Mouse (Mus musculus) embryonic facial prominence, embryonic 11.5 days (tissue): ENCODE results near the gene Apopt1. TPM values are rescaled to one million over a fixed set of nuclear protein-coding genes. Genes with fewer than 3 reads are reported as not detected.

Experiments
- ATAC-seq: fragments of 200-750 bp; cut with Nextera tagmentation; replicated peaks from 2 replicates; pipeline ENCODE4 v1.8.0; 2017; ENCODE audit warnings: low read depth; ENCODE audit not compliant: insufficient number of reproducible peaks, low FRiP score, low TSS enrichment
- DNase-seq: peaks from one replicate; pipeline ENCODE4 v3.0.0-alpha.2; 2015; ENCODE audit warnings: low spot score
- H3K27ac ChIP-seq: fragments of 300-500 bp; sonication (generic); replicated peaks from 2 replicates; pipeline ENCODE4 v1.5.1; 2014; ENCODE audit warnings: mild to moderate bottlenecking, low read depth, low read length, control low read depth
- H3K27me3 ChIP-seq: fragments of 300-500 bp; sonication (generic); 2 replicates; pipeline ENCODE4 v1.6.1; 2014; ENCODE audit warnings: mild to moderate bottlenecking, low read length, moderate library complexity, mixed read lengths; ENCODE audit not compliant: control insufficient read depth, insufficient read depth
- H3K36me3 ChIP-seq: fragments of 300-500 bp; sonication (generic); replicated peaks from 2 replicates; pipeline ENCODE4 v1.6.1; 2014; ENCODE audit warnings: low read depth, mild to moderate bottlenecking, low read length, moderate library complexity, mixed read lengths; ENCODE audit not compliant: control insufficient read depth, insufficient read depth
- H3K4me1 ChIP-seq: fragments of 300-500 bp; sonication (generic); 2 replicates; pipeline ENCODE4 v1.6.1; 2014; ENCODE audit warnings: low read length, mixed read lengths; ENCODE audit not compliant: control insufficient read depth, insufficient read depth
- H3K4me2 ChIP-seq: fragments of 300-500 bp; sonication (generic); 2 replicates; pipeline ENCODE4 v1.6.1; 2014; ENCODE audit warnings: low read depth, mild to moderate bottlenecking, control low read depth, low read length, moderate library complexity
- H3K4me3 ChIP-seq: fragments of 300-500 bp; sonication (generic); 2 replicates; pipeline ENCODE4 v1.5.1; 2014; ENCODE audit warnings: low read depth, low read length, control low read depth
- H3K9ac ChIP-seq: fragments of 300-500 bp; sonication (generic); replicated peaks from 2 replicates; pipeline ENCODE4 v1.6.1; 2014; ENCODE audit warnings: mild to moderate bottlenecking, control low read depth, low read length
- H3K9me3 ChIP-seq: fragments of 300-500 bp; sonication (generic); replicated peaks from 2 replicates; pipeline ENCODE4 v1.6.1; 2016; ENCODE audit warnings: mild to moderate bottlenecking, low read length, inconsistent platforms, mixed read lengths; ENCODE audit not compliant: control insufficient read depth
- WGBS: fragments of 180-500 bp; shearing (Covaris S2); extraction: QIAGEN DNeasy Blood & Tissue Kit; methylation state at CpG from one replicate; pipeline ENCODE4 v1.1.7; 2014; 5-methylcytosine and 5-hydroxymethylcytosine counted together
- polyA plus RNA-seq: library from polyadenylated mRNA; unstranded; fragments of >200 nt; fragmentation: Nextera tagmentation; extraction: Ambion mirVana; gene quantifications from 2 replicates; pipeline ENCODE4 v1.2.1, GENCODE M21; 2014

Gene Apopt1
- polyA plus RNA-seq, 1 experiment from 2014 or later: 57.7 TPM

DNA sequence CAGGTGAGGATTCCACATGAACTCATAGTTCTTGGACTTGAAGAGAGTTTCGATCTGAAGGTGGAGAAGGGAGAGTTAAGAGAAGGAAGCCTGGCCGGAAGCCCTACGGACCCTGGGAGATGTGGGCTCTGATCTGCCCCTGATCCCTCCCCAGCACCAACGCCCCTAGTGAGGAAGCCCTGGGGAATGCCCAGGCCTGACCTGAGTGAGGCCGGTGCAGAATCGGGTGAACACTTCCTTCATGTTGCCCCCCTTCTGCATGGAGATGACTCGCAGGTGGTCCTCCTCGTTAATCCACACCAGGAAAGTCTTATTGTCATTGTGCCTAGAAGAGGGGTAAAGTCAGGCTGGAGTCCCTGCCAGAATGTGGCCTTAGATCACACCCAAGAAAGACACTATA is 43.1 kb upstream of the Apopt1 start:
- H3K36me3 ChIP-seq: no peaks in the 10 kb centered on the region
- peak overlapping the region; percentile 47; the same call in 1 of the 2 replicates for H3K9ac ChIP-seq
- 0 out of 2 replicates have a peak, but pooled peaks cover 7% of the 10 kb centered on the region for H3K4me1 ChIP-seq
- H3K27ac ChIP-seq: no peak overlapping the region
- H3K4me2 ChIP-seq: peak overlapping the region; percentile 94
- 50% methylated on average over 8 of the region's 8 CpGs for WGBS
- H3K27me3 ChIP-seq: peaks cover 34% of the 10 kb centered on the region
- no peak for DNase-seq
- H3K9me3 ChIP-seq: no peaks in the 10 kb centered on the region
- ATAC-seq: no peak
- peak overlapping the region; percentile 42; the same call in 1 of the 2 replicates for H3K4me3 ChIP-seq

DNA sequence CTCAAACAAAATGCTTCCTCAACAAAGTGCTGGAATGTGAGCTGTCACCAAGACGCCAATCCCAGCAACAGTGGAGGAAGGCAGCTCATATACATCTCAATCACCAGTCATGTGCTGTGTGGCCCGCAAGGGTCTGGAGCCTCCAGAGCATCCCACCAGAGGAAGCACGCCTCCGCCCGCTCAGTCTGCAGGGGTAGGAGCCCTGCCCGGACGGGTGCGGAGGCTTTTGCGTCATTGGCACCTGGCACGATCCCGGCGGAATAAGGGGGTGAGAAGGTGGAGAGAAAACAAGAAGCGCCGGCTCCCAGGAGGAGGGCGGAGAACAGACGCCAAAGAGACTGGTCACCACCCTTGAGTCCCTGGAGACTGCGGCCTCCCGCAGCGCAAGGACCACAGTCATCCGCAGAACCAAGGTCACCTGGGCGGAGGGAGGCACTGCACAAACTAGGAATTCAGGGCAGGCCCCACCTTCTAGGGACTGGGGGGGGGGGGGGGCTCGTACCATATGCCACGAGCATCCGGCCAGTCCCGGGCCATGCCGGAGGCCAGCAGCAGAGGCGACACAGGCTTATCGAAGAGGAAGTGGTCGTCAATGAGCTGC is 42.6 kb upstream of the Apopt1 start:
- H3K27me3 ChIP-seq: peaks cover 34% of the 10 kb centered on the region
- H3K36me3 ChIP-seq: no peaks in the 10 kb centered on the region
- 0 out of 2 replicates have a peak, but pooled peaks cover 7% of the 10 kb centered on the region for H3K4me1 ChIP-seq
- 4% methylated on average over 29 of the region's 29 CpGs for WGBS
- DNase-seq (no peak), ATAC-seq (no peak; the same call in 1 of the 2 replicates)
- H3K27ac ChIP-seq: no peak overlapping the region
- H3K4me2 ChIP-seq: peak overlapping the region; percentile 94
- peak overlapping the region; percentile 47 for H3K9ac ChIP-seq
- peak overlapping the region; percentile 42 for H3K4me3 ChIP-seq
- H3K9me3 ChIP-seq: no peaks in the 10 kb centered on the region

DNA sequence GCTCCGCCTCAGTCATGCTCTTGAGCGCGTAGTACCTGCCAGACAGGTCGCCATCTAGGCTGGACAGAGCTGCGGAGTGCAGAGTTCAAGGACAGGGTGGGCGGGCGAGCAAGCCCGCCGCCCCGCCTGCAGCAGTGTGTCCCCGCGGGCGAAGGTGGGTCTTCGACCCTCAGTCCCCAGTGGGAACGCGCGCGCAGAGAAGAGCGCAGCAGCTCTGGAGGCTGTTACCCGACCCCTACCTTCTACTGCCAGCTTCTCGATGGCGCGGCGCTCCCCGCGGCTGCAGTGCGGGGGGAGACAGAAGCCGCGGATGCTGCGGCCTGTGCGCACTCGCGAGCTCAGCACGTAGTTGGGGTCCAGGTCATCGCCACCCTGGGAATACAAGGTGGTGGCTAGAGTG is 42.1 kb upstream of the Apopt1 start:
- Histone ChIP-seq H3K27ac (no peak overlapping the region), H3K4me3 (peak overlapping the region; percentile 42), H3K27me3 (peaks cover 34% of the 10 kb centered on the region), H3K9me3 (no peaks in the 10 kb centered on the region), H3K36me3 (no peaks in the 10 kb centered on the region), H3K4me2 (peak overlapping the region; percentile 94), H3K9ac (peak overlapping the region; percentile 47), H3K4me1 (0 out of 2 replicates have a peak, but pooled peaks cover 7% of the 10 kb centered on the region)
- ATAC-seq (no peak), DNase-seq (no peak)
- 1% methylated on average over 35 of the region's 35 CpGs for WGBS

DNA sequence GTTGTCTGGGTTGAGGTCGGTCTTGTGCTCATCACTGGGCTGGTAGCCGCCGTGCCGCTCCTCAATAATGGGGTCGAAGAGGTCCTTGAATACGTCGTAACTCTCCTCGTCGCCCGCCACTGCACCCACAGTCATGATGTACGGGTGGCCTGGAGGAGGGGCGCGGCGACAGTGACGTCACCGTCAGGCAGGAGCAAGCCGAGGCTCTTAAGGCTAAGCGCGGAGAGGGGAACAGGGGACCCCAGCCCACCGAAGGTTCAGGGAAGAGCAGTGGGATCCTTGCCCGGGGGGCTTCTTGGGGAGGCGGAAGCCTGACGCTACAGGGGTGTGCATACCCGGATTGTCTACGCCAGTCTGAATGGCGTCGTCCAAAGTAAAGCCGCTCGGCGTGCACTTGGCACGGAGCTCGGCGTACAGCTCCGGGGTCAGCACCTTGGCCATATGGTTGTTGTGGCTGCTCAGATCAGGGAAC is 41.6 kb upstream of the Apopt1 start:
- Histone ChIP-seq H3K4me3 (peak overlapping the region; percentile 42), H3K4me2 (peak overlapping the region; percentile 94), H3K9me3 (no peaks in the 10 kb centered on the region), H3K4me1 (0 out of 2 replicates have a peak, but pooled peaks cover 7% of the 10 kb centered on the region), H3K27me3 (peaks cover 34% of the 10 kb centered on the region), H3K9ac (peak overlapping the region; percentile 47), H3K36me3 (no peaks in the 10 kb centered on the region), H3K27ac (no peak overlapping the region)
- DNase-seq (no peak), ATAC-seq (no peak)
- WGBS: under 1% methylated on average over 34 of the region's 34 CpGs

DNA sequence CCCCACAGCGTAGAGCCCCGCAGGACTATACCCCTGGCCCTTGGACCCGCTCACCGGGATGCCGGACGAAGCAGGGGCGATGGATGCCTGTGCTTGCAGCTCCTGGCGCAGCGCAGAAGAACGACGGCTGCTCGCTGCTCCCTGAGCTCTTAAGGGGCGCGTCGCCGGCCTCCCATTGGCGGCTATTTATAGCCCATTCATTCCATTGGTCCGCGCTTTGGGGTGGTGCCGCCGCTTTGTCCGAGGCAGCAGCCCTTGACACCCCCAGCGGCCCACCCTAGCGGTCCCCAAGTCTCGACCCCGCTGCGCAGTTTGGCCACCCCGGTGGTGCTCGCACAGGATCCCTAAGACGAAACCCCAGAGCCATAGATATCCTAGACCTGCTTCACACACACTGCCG is 40.9 kb upstream of the Apopt1 start, which contains the start of gene Ckb:
Gene Ckb, minus strand, starts transcription at position 163 of the 400 bp plus-strand sequence.
- no peaks in the 10 kb centered on the region for H3K9me3 ChIP-seq
- H3K4me1 ChIP-seq: peaks cover 7% of the 10 kb centered on the region; the same call in 1 of the 2 replicates
- H3K9ac ChIP-seq: peak within 1 kb of the TSS; percentile 47
- peak within 1 kb of the TSS; percentile 94 for H3K4me2 ChIP-seq
- H3K27me3 ChIP-seq: peaks cover 34% of the 10 kb centered on the region
- whole genome bisulfite sequencing: 0% methylated on average over 31 of the region's 31 CpGs
- ATAC-seq (peak; percentile 72), DNase-seq (peak; percentile 88)
- H3K36me3 ChIP-seq: no peaks in the 10 kb centered on the region
- no peak within 1 kb of the TSS for H3K27ac ChIP-seq
- H3K4me3 ChIP-seq: peak within 1 kb of the TSS; percentile 42

DNA sequence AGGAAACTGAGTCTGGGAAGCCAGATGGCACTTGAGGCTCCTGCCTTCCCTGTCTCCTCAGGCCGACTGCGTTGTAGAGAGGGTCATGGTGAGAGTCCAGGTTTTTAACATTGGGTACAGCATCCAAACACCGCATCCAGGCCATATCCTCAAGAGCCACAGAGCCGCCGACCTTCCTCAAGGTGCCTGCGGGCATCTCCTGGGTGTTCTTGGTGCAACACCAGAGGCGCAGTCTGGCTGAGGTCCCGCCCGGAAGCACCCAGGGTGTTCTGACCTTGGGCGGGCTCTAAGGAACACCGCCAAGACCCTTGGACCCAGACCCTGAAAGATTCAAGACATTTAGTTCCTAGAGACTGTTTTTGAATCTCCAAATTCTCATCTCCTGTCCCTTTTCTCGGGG is 40.5 kb upstream of the Apopt1 start:
- Histone ChIP-seq H3K27ac (no peak overlapping the region), H3K4me3 (peak overlapping the region; percentile 42), H3K36me3 (no peaks in the 10 kb centered on the region), H3K27me3 (peaks cover 34% of the 10 kb centered on the region), H3K9ac (peak overlapping the region; percentile 47; the same call in 1 of the 2 replicates), H3K4me1 (peaks cover 7% of the 10 kb centered on the region; the same call in 1 of the 2 replicates), H3K9me3 (no peaks in the 10 kb centered on the region), H3K4me2 (peak overlapping the region; percentile 94)
- 10% methylated on average over 12 of the region's 12 CpGs for WGBS
- DNase-seq (no peak), ATAC-seq (no peak; the same call in 1 of the 2 replicates)

DNA sequence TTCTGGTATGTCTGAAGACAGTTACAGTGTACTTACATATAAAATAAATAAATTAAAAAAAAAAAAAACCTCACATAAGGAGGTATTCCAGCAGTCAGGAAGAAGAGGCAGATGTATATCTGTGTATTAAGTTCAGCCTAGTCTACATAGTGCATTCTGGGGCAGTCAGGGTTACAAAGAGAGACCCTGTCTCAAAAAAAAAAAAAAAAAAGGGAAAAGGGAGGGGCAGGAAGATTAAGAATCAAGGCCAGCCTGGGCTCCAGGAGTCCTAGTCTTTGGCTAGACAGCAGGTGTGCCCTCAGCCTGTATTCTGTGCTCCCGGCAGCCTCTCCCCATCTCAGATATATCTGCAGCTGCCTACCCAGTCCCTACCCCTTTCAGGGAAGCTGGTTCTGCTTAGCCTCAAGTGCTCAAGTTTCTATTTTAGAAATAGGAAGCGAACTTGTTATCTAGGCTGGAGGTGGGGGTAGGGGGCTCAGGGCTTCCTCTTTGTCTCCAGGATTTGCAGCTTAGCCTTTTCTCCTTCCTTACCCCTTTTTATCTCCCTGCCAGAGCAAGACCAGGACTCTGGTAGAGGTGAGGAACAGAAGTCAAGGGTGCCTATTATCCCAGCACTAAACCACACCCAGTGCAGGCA is 38.1 kb upstream of the Apopt1 start:
- Histone ChIP-seq H3K27ac (no peak overlapping the region), H3K4me2 (no peak overlapping the region), H3K9me3 (no peaks in the 10 kb centered on the region), H3K9ac (no peak overlapping the region), H3K4me1 (peaks cover 10% of the 10 kb centered on the region; the same call in 1 of the 2 replicates), H3K4me3 (no peak overlapping the region), H3K36me3 (no peaks in the 10 kb centered on the region), H3K27me3 (peaks cover 32% of the 10 kb centered on the region)
- no peak for DNase-seq
- 59% methylated on average over 2 of the region's 2 CpGs for WGBS
- no peak for ATAC-seq
